Mouse (Mus musculus): ENCODE data around the gene Lhfpl3. TPM values are rescaled to one million over a fixed set of nuclear protein-coding genes. Genes with fewer than 3 reads are reported as not detected.

Lhfpl3 gene
- total and polyA plus RNA-seq, 2 experiments from 2014 or later, result 34.4 to 40.3 TPM

GRCm38 (mm10) chr5:23040429-23040828 is 294.6 kb downstream of the Lhfpl3 start:
- Histone ChIP-seq H3K4me2 (ENCODE audit: low read depth) (no peak overlapping the region), H3K9ac (no peak overlapping the region), H3K4me3 (ENCODE audit: low read depth, low read length) (no peak overlapping the region), H3K9me3 (ENCODE audit: low read length) (no peaks in the 10 kb centered on the region), H3K27ac (ENCODE audit: low read depth, low read length) (no peak overlapping the region), H3K36me3 (ENCODE audit: insufficient read depth) (no peaks in the 10 kb centered on the region), H3K4me1 (ENCODE audit: insufficient read depth) (peaks cover 3% of the 10 kb centered on the region; the same call in 1 of the 2 replicates), H3K27me3 (ENCODE audit: insufficient read depth, low read length) (no peaks in the 10 kb centered on the region; the same call in 1 of the 2 replicates)
- no peak for TF ChIP-seq CTCF (IDR thresholded peaks at IDR 0.05; ENCODE audit: low read depth)
- ATAC-seq (no peak), DNase-seq (no peak)
- 39% methylated on average over 4 of the region's 4 CpGs for WGBS

DNA sequence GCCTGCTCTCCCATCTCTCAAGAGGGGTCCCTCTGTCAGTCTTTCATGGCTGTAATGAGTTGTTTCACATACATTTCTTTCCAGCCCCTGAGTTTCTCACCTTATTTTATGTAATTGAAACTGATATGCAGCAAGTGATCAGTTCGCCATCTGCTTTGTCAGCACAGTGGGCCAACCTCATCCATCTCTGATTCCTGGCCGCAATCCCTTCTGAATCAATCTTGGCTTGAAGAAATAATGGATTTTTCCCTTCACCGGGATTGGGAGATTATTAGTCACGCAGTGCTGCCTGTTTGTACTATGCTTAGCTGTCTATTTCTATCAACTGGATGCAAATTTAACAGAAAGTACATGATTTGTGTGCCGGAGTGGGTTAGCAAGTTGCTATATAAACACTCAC is 297.0 kb downstream of the Lhfpl3 start:
- Histone ChIP-seq H3K27me3 (ENCODE audit: insufficient read depth, low read length) (no peaks in the 10 kb centered on the region; the same call in 1 of the 2 replicates), H3K9ac (no peak overlapping the region), H3K36me3 (ENCODE audit: insufficient read depth) (no peaks in the 10 kb centered on the region), H3K4me1 (ENCODE audit: insufficient read depth) (no peaks in the 10 kb centered on the region), H3K27ac (ENCODE audit: low read depth, low read length) (no peak overlapping the region), H3K9me3 (ENCODE audit: low read length) (no peaks in the 10 kb centered on the region), H3K4me2 (ENCODE audit: low read depth) (no peak overlapping the region), H3K4me3 (ENCODE audit: low read depth, low read length) (no peak overlapping the region)
- no peak for TF ChIP-seq CTCF (IDR thresholded peaks at IDR 0.05; ENCODE audit: low read depth)
- WGBS, result 65% methylated on average over 5 of the region's 5 CpGs
- ATAC-seq, result no peak
- DNase-seq, result no peak

DNA sequence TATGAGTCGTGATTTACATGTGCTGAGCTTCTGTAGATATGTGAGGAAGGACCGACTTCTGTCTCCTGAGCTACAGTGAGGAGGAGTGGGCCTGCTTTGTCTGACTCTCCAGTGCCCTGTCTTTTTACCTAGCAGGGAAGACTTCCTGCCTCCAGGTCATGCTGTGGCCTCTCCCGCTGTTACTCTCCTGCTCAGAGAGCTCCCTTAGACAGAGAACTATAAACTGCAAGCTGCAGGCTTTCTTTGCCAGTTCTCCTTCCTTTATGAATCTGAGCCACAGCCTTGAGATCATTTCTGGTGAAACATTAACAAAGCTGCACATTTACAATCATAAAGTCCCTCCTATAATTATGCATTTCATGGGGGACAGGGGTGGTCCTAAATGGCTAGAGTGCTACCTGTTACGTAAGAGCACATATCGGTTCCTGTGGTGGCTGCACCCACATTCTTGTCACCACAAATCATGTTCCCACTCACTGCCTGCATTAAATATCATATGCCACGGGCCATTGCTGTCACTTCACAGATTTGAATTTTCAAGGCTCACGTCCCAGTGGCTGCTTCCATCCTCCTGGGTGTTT is 303.3 kb downstream of the Lhfpl3 start:
- Histone ChIP-seq H3K27me3 (ENCODE audit: insufficient read depth, low read length) (no peaks in the 10 kb centered on the region), H3K9ac (no peak overlapping the region), H3K36me3 (ENCODE audit: insufficient read depth) (no peaks in the 10 kb centered on the region), H3K4me2 (ENCODE audit: low read depth) (no peak overlapping the region), H3K4me1 (ENCODE audit: insufficient read depth) (no peaks in the 10 kb centered on the region), H3K27ac (ENCODE audit: low read depth, low read length) (no peak overlapping the region), H3K4me3 (ENCODE audit: low read depth, low read length) (no peak overlapping the region), H3K9me3 (ENCODE audit: low read length) (no peaks in the 10 kb centered on the region)
- DNase-seq (no peak), ATAC-seq (no peak)
- TF ChIP-seq CTCF (IDR thresholded peaks at IDR 0.05; ENCODE audit: low read depth), result no peak
- 81% methylated on average over 7 of the region's 7 CpGs for WGBS

DNA sequence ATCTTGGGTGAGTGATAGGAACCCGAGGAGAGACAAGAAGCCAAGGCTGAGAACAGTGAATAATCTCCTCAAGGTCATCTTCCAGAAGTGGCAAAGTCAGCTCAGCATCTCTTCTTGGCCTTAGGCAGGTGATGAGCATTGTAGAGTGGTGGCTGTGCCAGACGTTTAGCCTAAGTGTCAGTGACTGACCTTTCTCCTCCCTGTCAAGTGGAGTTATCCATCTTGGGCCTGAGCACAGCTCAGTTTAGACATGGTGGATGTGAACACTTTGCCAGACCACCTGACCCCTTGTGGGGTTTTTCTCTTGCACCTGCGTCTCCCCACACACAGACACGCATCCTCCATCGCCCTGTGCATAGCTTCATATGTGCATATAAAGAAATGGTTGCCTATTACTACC is 305.6 kb downstream of the Lhfpl3 start:
- no peak for DNase-seq
- Histone ChIP-seq H3K27ac (ENCODE audit: low read depth, low read length) (no peak overlapping the region), H3K4me2 (ENCODE audit: low read depth) (no peak overlapping the region), H3K9me3 (ENCODE audit: low read length) (no peaks in the 10 kb centered on the region), H3K4me3 (ENCODE audit: low read depth, low read length) (no peak overlapping the region), H3K36me3 (ENCODE audit: insufficient read depth) (no peaks in the 10 kb centered on the region), H3K27me3 (ENCODE audit: insufficient read depth, low read length) (no peaks in the 10 kb centered on the region), H3K4me1 (ENCODE audit: insufficient read depth) (no peaks in the 10 kb centered on the region), H3K9ac (no peak overlapping the region)
- 83% methylated on average over 5 of the region's 5 CpGs for WGBS
- ATAC-seq, result no peak
- no peak for TF ChIP-seq CTCF (IDR thresholded peaks at IDR 0.05; ENCODE audit: low read depth)

- no peak overlapping the region for H3K27ac ChIP-seq (ENCODE audit: low read depth, low read length)
- 73% methylated on average over 1 of the region's 1 CpGs for WGBS
- no peak for TF ChIP-seq CTCF (IDR thresholded peaks at IDR 0.05; ENCODE audit: low read depth)
- ATAC-seq (no peak), DNase-seq (no peak)
- H3K36me3 ChIP-seq (ENCODE audit: insufficient read depth), result no peaks in the 10 kb centered on the region
- H3K27me3 ChIP-seq (ENCODE audit: insufficient read depth, low read length), result no peaks in the 10 kb centered on the region
- H3K4me3 ChIP-seq (ENCODE audit: low read depth, low read length), result no peak overlapping the region
- no peak overlapping the region for H3K4me2 ChIP-seq (ENCODE audit: low read depth)
- H3K9me3 ChIP-seq (ENCODE audit: low read length), result no peaks in the 10 kb centered on the region
- H3K9ac ChIP-seq, result no peak overlapping the region
- H3K4me1 ChIP-seq (ENCODE audit: insufficient read depth), result no peaks in the 10 kb centered on the region
Measured at GRCm38 (mm10) chr5:23094894-23095293, 349.0 kb downstream of the Lhfpl3 start.

GRCm38 (mm10) chr5:23106536-23106935 is 360.7 kb downstream of the Lhfpl3 start:
- no peaks in the 10 kb centered on the region for H3K9me3 ChIP-seq (ENCODE audit: low read length)
- H3K27ac ChIP-seq (ENCODE audit: low read depth, low read length), result no peak overlapping the region
- DNase-seq (no peak), ATAC-seq (no peak)
- no peaks in the 10 kb centered on the region; the same call in 1 of the 2 replicates for H3K27me3 ChIP-seq (ENCODE audit: insufficient read depth, low read length)
- no peak for TF ChIP-seq CTCF (IDR thresholded peaks at IDR 0.05; ENCODE audit: low read depth)
- WGBS, result 23% methylated on average over 2 of the region's 2 CpGs
- no peaks in the 10 kb centered on the region for H3K36me3 ChIP-seq (ENCODE audit: insufficient read depth)
- no peak overlapping the region for H3K4me2 ChIP-seq (ENCODE audit: low read depth)
- no peaks in the 10 kb centered on the region for H3K4me1 ChIP-seq (ENCODE audit: insufficient read depth)
- H3K9ac ChIP-seq, result no peak overlapping the region
- H3K4me3 ChIP-seq (ENCODE audit: low read depth, low read length), result no peak overlapping the region

- H3K27ac ChIP-seq (ENCODE audit: low read depth, low read length), result no peak overlapping the region
- no peaks in the 10 kb centered on the region for H3K36me3 ChIP-seq (ENCODE audit: insufficient read depth)
- no peaks in the 10 kb centered on the region for H3K4me1 ChIP-seq (ENCODE audit: insufficient read depth)
- H3K9ac ChIP-seq, result no peak overlapping the region
- DNase-seq, result no peak
- no peak overlapping the region for H3K4me3 ChIP-seq (ENCODE audit: low read depth, low read length)
- ATAC-seq, result no peak
- WGBS, result 91% methylated on average over 6 of the region's 6 CpGs
- H3K27me3 ChIP-seq (ENCODE audit: insufficient read depth, low read length), result no peaks in the 10 kb centered on the region; the same call in 1 of the 2 replicates
- no peak for TF ChIP-seq CTCF (IDR thresholded peaks at IDR 0.05; ENCODE audit: low read depth)
- no peaks in the 10 kb centered on the region for H3K9me3 ChIP-seq (ENCODE audit: low read length)
- no peak overlapping the region for H3K4me2 ChIP-seq (ENCODE audit: low read depth)
Measured at GRCm38 (mm10) chr5:23111307-23111706, 365.4 kb downstream of the Lhfpl3 start.
